Mouse (Mus musculus): ENCODE results near the gene D11Wsu47e. TPM values are rescaled to one million over a fixed set of nuclear protein-coding genes. Genes with fewer than 3 reads are reported as not detected.
A peak's percentile ranks its signal among the peaks of the same experiment; 100 is the strongest.

D11Wsu47e gene
- total and polyA plus RNA-seq, 2 experiments from 2014 or later: 10.4 to 18.1 TPM

DNA sequence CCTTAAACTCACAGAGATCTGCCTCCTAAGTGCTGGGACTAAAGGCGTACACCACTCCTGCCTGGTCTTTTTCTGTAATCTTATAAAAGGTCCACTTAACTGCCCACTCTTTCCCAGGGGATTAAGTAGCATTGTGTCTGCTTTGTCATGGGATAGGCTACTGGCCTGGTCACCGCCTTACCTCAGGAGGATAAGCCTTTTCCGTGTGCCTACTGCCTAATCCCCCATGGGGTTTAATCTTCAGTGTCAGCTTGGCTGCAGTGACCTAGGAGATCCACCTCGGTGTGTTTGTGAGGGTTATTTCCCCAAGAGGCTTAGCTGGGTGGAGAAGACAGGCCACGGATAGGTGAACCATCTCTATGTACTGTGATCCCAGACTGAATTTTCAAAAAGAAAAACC lies 13.4 kb downstream of the D11Wsu47e start:
- DNase-seq (ENCODE audit: low spot score): no peak
- no peak for TF ChIP-seq EP300 (IDR thresholded peaks at IDR 0.05; ENCODE audit: low read depth)
- TF ChIP-seq CTCF (IDR thresholded peaks at IDR 0.05; ENCODE audit: low read depth): no peak

DNA sequence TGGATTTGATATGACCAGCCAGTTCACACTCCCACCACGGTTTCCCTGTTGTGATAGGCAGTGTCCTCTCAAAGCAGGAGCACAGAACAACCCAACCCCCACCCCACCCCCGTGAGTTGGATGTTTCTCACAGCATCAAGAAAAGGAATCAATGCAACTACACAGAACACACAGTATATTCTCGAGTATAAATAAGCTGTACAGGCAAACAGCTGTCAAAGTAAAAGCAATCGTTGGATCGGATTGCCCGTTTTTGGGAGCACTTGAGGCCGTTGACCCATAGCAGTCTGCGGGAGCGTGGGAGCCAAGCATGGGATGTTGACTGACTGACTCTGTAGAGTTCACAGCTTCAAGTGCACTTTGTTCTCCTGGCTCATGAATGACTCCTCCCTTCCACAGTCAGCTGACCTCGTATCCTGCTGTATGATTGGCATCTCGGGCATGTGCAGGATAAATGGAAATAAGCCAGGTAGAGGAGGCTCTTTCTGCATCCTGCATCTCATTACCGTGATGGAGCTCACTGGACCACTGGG lies 13.9 kb downstream of the D11Wsu47e start:
- H3K27me3 ChIP-seq (ENCODE audit: control insufficient read depth, insufficient read depth, low read length): no peaks in the 10 kb centered on the region
- peak; percentile 4 for DNase-seq (ENCODE audit: low spot score)
- ATAC-seq (ENCODE audit: insufficient read depth, low read depth): no peak
- no peaks in the 10 kb centered on the region for H3K9me3 ChIP-seq (replicated peaks; ENCODE audit: control insufficient read depth, low read length)
- no peak for TF ChIP-seq EP300 (IDR thresholded peaks at IDR 0.05; ENCODE audit: low read depth)
- no peak for TF ChIP-seq CTCF (IDR thresholded peaks at IDR 0.05; ENCODE audit: low read depth)
- H3K9ac ChIP-seq (replicated peaks; ENCODE audit: low read depth, low read length): no peak overlapping the region
- H3K4me3 ChIP-seq (ENCODE audit: low read depth, low read length): no peak overlapping the region
- no peaks in the 10 kb centered on the region for H3K4me1 ChIP-seq (ENCODE audit: control insufficient read depth, insufficient read depth)
- H3K36me3 ChIP-seq (replicated peaks; ENCODE audit: control insufficient read depth, insufficient read depth, low read length): peaks cover 27% of the 10 kb centered on the region
- H3K27ac ChIP-seq (ENCODE audit: low read depth): no peak overlapping the region
- no peak overlapping the region for H3K4me2 ChIP-seq (ENCODE audit: low read depth, low read length)
- WGBS: 66% methylated on average over 12 of the region's 12 CpGs

More for the DNA sequence above, 13.4 kb downstream of the D11Wsu47e start:
- H3K4me1 ChIP-seq (ENCODE audit: control insufficient read depth, insufficient read depth): no peaks in the 10 kb centered on the region
- H3K27ac ChIP-seq (ENCODE audit: low read depth): no peak overlapping the region
- H3K4me2 ChIP-seq (ENCODE audit: low read depth, low read length): no peak overlapping the region
- H3K36me3 ChIP-seq (replicated peaks; ENCODE audit: control insufficient read depth, insufficient read depth, low read length): peaks cover 33% of the 10 kb centered on the region
- no peak for ATAC-seq (ENCODE audit: insufficient read depth, low read depth)
- no peak overlapping the region for H3K9ac ChIP-seq (replicated peaks; ENCODE audit: low read depth, low read length)
- no peak overlapping the region for H3K4me3 ChIP-seq (ENCODE audit: low read depth, low read length)
- H3K9me3 ChIP-seq (replicated peaks; ENCODE audit: control insufficient read depth, low read length): no peaks in the 10 kb centered on the region
- no peaks in the 10 kb centered on the region for H3K27me3 ChIP-seq (ENCODE audit: control insufficient read depth, insufficient read depth, low read length)
- WGBS: 63% methylated on average over 5 of the region's 5 CpGs

DNA sequence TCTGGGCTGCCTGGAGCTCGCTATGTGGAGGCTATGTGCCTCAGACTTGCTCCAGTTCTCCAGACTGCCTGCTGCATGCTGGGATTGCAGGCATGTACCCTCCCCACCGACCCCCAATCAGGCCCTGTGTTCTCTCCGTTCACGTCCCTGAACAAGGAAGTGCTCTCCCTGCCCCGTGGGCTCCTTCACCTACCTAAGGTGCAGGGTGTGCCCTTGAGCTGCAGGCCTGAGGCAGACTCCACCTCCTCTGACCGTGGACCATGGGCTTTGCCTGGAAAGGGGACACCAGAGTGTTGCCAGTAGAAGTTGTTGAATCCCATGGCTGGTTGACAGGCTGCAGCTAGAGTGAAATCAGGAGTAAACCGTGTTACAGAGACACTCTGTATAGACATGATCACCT lies 15.4 kb downstream of the D11Wsu47e start:
- Histone ChIP-seq H3K36me3 (replicated peaks; ENCODE audit: control insufficient read depth, insufficient read depth, low read length) (peaks cover 12% of the 10 kb centered on the region), H3K9me3 (replicated peaks; ENCODE audit: control insufficient read depth, low read length) (no peaks in the 10 kb centered on the region), H3K4me3 (ENCODE audit: low read depth, low read length) (no peak overlapping the region), H3K4me2 (ENCODE audit: low read depth, low read length) (no peak overlapping the region), H3K27ac (ENCODE audit: low read depth) (no peak overlapping the region), H3K27me3 (ENCODE audit: control insufficient read depth, insufficient read depth, low read length) (no peaks in the 10 kb centered on the region), H3K9ac (replicated peaks; ENCODE audit: low read depth, low read length) (no peak overlapping the region), H3K4me1 (ENCODE audit: control insufficient read depth, insufficient read depth) (no peaks in the 10 kb centered on the region)
- ATAC-seq (ENCODE audit: insufficient read depth, low read depth) (no peak), DNase-seq (ENCODE audit: low spot score) (no peak)
- TF ChIP-seq EP300 (IDR thresholded peaks at IDR 0.05; ENCODE audit: low read depth): no peak
- no peak for TF ChIP-seq CTCF (IDR thresholded peaks at IDR 0.05; ENCODE audit: low read depth)
- WGBS: 86% methylated on average over 7 of the region's 7 CpGs

DNA sequence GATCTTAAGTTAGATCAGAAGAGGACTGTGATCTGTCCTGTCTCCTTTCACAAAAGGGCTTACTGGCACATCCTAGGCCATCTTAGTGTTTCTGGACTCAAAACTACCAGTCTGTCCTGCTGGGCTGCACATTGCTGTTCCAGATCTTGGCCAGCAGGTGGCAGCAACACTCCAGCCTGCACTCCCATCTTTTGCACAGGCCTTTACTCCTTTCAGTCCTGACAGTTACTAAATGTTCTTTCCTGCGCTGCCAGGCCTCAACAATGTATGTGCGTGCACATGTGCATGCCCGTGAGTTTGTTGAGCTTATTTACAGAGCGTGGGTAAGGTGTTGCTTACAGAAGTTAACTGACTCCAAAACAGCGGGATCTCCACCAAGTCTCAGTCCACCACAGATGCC lies 19.5 kb downstream of the D11Wsu47e start:
- no peak overlapping the region for H3K9ac ChIP-seq (replicated peaks; ENCODE audit: low read depth, low read length)
- peak; percentile 69 for ATAC-seq (ENCODE audit: insufficient read depth, low read depth)
- no peaks in the 10 kb centered on the region for H3K9me3 ChIP-seq (replicated peaks; ENCODE audit: control insufficient read depth, low read length)
- WGBS: 30% methylated on average over 5 of the region's 5 CpGs
- no peak for TF ChIP-seq EP300 (IDR thresholded peaks at IDR 0.05; ENCODE audit: low read depth)
- peak; percentile 99 for TF ChIP-seq CTCF (IDR thresholded peaks at IDR 0.05; ENCODE audit: low read depth)
- no peak overlapping the region for H3K4me3 ChIP-seq (ENCODE audit: low read depth, low read length)
- peak; percentile 72 for DNase-seq (ENCODE audit: low spot score)
- H3K36me3 ChIP-seq (replicated peaks; ENCODE audit: control insufficient read depth, insufficient read depth, low read length): no peaks in the 10 kb centered on the region
- H3K27ac ChIP-seq (ENCODE audit: low read depth): no peak overlapping the region
- H3K4me1 ChIP-seq (ENCODE audit: control insufficient read depth, insufficient read depth): no peaks in the 10 kb centered on the region
- no peak overlapping the region for H3K4me2 ChIP-seq (ENCODE audit: low read depth, low read length)
- H3K27me3 ChIP-seq (ENCODE audit: control insufficient read depth, insufficient read depth, low read length): no peaks in the 10 kb centered on the region

DNA sequence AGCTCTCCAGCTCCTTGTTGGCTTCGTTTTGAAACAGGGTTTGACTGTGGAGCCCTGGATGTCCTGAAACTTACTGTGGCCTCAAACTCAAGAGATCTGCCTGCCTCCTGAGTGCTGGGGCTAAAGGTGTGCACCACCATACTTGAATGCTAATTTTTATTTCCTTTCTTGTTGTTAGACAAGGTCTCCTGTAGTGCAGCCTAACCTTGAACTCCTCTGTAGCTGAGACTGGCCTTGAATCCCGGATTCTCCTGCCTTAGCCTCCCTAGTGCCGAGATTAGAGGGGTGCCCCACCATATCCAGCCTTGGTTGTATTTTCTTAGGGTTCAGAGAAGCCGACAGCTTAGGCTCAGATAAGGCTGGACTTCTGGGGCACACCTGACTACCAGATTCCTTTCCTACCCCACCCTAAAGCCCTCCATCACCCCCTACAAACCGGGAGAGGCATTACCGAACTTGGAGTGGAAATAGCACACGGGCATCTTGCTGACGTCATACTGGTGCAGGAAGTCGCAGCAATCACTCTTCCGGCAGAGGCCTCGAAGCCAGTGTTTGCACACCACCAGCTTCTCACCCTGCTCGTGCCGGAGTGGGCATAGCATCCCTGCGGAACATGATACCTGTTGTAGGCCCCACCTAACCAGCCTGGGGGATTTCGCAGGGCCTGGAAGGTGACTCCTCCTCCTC lies 21.9 kb downstream of the D11Wsu47e start:
- Histone ChIP-seq H3K36me3 (replicated peaks; ENCODE audit: control insufficient read depth, insufficient read depth, low read length) (no peaks in the 10 kb centered on the region), H3K9ac (replicated peaks; ENCODE audit: low read depth, low read length) (no peak overlapping the region), H3K27me3 (ENCODE audit: control insufficient read depth, insufficient read depth, low read length) (no peaks in the 10 kb centered on the region), H3K4me3 (ENCODE audit: low read depth, low read length) (no peak overlapping the region), H3K9me3 (replicated peaks; ENCODE audit: control insufficient read depth, low read length) (no peaks in the 10 kb centered on the region), H3K4me2 (ENCODE audit: low read depth, low read length) (no peak overlapping the region), H3K27ac (ENCODE audit: low read depth) (no peak overlapping the region), H3K4me1 (ENCODE audit: control insufficient read depth, insufficient read depth) (peaks cover 7% of the 10 kb centered on the region; the same call in 1 of the 2 replicates)
- DNase-seq (ENCODE audit: low spot score) (no peak), ATAC-seq (ENCODE audit: insufficient read depth, low read depth) (no peak)
- no peak for TF ChIP-seq CTCF (IDR thresholded peaks at IDR 0.05; ENCODE audit: low read depth)
- TF ChIP-seq EP300 (IDR thresholded peaks at IDR 0.05; ENCODE audit: low read depth): no peak
- WGBS: 72% methylated on average over 15 of the region's 15 CpGs
